Mouse (Mus musculus) small intestine, adult 2 months (tissue): Measurements from ENCODE around the gene 1700021F05Rik.

Source experiments
- CTCF ChIP-seq: fragments of 200-500 bp; IDR thresholded peaks from 2 replicates; pipeline ENCODE4 v1.5.1; 2012; ENCODE audit warnings: low read depth, mild to moderate bottlenecking, control low read depth, inconsistent platforms, low read length, moderate library complexity, mixed read lengths; ENCODE audit not compliant: insufficient replicate concordance, insufficient read length; ENCODE audit errors: extremely low read depth
- POLR2A ChIP-seq: fragments of 200-500 bp; IDR thresholded peaks from 2 replicates; pipeline ENCODE4 v1.6.1; 2012; ENCODE audit warnings: low read depth, mild to moderate bottlenecking, control low read depth, inconsistent platforms, low read length, moderate library complexity

DNA sequence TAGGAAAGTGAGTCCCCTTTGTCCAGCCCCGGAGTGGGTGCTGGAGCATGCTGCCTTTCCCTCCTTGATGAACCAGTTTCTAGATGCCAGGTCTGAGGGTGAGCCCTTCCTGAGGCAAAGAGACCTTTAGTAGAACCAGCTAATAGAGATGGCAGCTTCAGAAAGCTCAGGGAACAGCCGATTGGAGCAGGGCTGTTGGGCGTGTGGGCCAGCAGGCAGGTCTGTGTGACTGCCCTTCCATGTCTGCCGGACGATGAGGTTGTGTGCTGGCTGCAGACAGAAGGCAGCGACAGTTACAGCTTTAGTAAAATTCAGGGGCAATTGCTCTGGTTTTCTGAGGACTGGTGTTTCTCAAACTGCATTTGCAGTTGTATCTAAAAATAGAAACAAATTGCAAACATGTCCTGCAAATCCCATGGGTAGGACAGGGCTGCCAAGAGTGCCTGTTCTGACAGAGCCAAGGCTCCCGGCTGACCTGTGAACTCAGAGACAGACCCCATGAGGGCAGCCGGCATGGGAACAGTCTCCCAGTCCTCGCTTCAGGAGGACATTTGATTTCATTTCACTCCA is 57.3 kb downstream of the 1700021F05Rik start:
- TF ChIP-seq CTCF (no peak), POLR2A (no peak)
